Mouse (Mus musculus) testis, adult 2 months (tissue): ENCODE data around the gene Pla2g10.

Experiments
- CTCF ChIP-seq: fragments of 200-500 bp; IDR thresholded peaks from 2 replicates; pipeline ENCODE4 v1.5.1; 2012; ENCODE audit warnings: low read depth, mild to moderate bottlenecking, inconsistent platforms, low read length, moderate library complexity; ENCODE audit not compliant: control insufficient read depth, insufficient read depth, insufficient replicate concordance
- POLR2A ChIP-seq: fragments of 200-500 bp; IDR thresholded peaks from 2 replicates; pipeline ENCODE4 v1.6.1; 2012; ENCODE audit warnings: low read depth, mild to moderate bottlenecking, inconsistent platforms, low read length, moderate library complexity; ENCODE audit not compliant: control insufficient read depth

GRCm38 (mm10) chr16:13673114-13673513 is 57.7 kb downstream of the Pla2g10 start:
- no peak for TF ChIP-seq CTCF
- TF ChIP-seq POLR2A = no peak
